Mouse (Mus musculus) ES-CJ7 (cell line): ENCODE results near the gene Kcnb1.
A peak's percentile ranks its signal among the peaks of the same experiment; 100 is the strongest.

Experiments
- DNase-seq: peaks from one replicate; pipeline ENCODE4 v3.0.0; 2011; ENCODE audit warnings: low read depth, low spot score

The Kcnb1 gene

DNA sequence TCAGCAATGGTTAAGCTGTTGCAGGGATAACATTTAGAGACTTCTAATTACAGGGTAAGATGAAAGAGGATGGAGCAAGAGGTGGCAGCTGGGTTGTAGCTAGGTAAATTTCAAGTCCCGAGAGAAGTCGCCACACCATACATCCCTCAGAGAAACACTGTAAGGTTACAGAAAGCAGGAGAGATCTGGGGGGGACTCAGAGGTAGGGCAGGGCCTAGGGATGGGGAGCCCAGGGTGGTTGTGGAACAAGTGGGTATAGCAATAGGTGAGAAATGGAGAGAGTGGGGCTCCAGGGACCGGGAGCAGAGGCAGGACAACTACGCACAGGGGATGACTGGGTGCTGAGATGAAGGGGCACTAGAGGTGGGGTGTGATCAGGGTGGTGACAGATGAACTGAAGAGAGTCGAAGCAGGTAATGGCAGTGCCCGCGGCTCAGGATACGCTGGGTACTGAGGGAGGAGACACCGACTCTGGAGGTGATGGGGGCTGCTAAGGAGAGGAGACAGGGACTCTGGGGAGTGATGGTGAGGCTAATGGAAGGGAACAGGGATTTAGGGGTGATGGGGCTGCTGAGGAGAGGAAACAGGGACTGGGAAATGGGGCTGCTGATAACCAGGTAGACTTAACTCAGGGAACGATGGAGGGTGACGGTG is 128.4 kb downstream of the Kcnb1 start:
- no peak for DNase-seq

DNA sequence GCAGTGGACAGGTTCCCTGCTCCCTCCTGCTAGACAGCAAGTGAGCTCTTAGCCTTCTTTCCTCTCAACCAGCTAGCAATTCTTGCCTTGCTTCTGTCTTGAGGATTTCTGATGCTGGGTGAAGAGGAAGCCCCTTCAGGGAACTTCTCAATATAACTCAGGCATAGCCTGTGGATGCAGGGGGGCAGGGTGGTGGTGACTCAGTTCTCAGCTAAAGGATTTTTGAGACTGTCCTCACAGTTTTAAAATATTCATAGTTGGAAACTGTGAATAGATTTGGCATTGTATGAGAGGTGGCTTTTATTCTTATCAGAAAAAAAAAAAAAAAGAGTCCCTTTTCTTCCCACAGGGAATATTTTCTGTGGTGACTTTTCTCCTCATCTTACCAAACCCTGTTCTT is 129.2 kb downstream of the Kcnb1 start:
- DNase-seq = no peak

DNA sequence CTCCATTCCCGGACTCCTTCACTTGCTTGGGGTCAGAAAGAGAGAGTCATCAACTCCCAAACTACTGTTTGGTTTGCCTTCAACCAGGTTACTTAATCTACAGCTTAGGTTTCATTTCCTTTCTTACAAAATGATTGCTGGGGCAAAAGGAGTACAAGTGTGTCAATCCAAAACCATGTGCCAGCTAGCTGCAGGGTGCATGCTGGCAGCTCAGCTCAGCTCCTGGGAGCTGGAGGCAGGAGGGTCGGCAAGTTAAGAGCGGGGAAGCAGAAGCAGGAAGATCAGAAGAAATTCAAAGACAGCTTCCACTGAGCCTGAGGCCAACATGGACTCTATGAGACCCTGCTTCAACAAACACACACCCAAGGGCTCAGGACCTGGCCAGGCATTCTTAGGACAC is 129.6 kb downstream of the Kcnb1 start:
- DNase-seq = no peak

DNA sequence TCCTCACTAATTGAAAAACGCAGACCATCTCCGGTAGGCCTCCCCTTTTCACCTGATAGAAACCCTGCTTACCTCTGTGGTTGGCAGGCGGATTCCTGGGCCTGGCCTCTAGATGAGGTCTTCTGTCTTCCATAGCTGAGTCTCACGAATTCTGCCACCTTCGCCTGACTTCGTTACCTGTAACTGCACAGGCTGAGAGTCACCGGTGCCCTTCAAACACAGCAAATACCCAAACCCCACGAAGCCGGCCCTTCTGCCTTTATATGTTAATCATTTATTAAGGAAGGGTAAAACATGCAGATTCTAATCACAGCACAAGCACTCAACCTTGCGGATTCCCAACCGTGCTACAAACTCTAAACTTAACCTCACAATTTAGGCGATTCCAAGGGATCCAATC is 130.0 kb downstream of the Kcnb1 start:
- no peak for DNase-seq

DNA sequence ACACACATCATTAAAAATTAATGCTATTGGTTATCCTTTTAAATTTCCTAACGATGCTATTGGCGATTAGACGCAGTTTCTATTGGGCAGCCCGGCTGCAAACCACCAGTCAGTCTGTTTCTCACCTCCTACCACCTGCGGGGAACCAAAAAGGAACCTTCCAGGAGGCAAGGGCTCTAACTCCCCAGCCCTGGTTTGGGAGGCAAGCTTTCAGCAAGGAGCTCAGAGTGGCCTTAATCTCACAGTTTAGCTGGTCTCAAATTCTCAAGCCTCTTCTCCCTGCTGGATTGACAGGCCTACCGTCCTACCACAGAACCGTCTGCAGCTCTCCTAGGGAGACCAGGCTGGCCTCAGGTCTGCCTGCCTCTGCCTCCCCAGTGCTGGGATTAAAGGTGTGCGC is 130.4 kb downstream of the Kcnb1 start:
- DNase-seq = peak; percentile 59

DNA sequence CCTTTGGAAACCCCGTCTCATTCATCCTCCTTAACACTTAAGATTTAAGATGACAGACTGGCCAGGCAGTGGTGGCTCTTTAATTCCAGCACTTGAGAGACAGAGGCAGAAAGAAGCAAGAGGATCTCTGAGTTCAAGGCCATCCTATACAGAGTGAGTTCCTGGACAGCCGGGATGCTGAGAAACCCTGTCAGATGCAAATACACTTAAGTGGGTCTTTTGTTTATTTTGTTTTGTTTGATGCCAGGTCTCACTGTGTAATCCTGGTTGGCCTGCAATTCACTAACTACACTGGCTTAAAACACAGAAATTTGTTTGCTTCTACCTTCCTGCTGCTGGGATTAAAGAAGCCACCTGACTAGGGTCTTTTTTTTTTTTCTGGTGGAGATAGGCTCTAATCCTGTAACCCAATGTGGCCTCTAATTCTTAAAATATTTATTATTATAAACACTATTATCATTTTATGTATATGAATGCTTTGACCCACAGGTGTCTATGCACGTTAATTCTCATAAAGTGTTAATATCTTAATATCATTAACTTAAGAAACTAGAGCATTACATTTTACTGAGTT is 131.1 kb downstream of the Kcnb1 start:
- peak; percentile 97 for DNase-seq

DNA sequence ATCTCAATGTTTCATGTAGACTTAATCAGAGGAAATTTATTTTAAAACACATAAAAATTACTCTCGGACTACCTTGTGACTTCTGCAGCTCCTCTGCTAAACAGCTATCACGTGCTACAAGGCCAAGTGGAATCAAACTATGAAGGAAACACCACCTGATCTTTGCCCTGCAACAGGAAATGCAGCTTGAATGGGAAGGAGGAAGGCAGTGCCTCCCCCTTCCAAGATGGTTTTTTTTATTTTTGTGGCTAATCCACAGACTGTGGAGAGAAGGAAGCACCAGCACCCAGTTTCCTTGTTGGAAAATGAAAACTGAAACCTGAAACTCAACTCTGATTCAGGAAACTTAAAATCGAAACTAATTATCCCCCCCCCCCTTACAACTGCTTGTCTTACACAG is 131.8 kb downstream of the Kcnb1 start:
- peak; percentile 48 for DNase-seq

DNA sequence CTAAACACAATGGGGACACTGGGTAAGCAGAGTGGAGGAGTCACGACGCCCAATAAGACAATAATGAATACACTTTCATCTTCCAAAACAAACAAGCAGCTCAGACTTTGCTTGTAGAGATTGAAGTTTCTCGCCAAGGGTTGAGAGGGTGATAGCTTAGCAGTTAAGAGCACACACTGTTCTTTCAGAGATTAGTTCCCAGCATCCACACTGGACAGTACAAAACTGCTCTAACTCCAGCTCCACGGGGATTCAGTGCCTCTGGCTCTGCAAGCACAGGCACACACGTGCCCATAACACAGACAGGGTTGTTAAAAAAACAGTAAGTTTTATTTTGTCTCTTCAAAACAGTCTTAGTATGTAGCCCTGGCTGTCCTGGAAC is 133.0 kb downstream of the Kcnb1 start:
- DNase-seq = no peak

DNA sequence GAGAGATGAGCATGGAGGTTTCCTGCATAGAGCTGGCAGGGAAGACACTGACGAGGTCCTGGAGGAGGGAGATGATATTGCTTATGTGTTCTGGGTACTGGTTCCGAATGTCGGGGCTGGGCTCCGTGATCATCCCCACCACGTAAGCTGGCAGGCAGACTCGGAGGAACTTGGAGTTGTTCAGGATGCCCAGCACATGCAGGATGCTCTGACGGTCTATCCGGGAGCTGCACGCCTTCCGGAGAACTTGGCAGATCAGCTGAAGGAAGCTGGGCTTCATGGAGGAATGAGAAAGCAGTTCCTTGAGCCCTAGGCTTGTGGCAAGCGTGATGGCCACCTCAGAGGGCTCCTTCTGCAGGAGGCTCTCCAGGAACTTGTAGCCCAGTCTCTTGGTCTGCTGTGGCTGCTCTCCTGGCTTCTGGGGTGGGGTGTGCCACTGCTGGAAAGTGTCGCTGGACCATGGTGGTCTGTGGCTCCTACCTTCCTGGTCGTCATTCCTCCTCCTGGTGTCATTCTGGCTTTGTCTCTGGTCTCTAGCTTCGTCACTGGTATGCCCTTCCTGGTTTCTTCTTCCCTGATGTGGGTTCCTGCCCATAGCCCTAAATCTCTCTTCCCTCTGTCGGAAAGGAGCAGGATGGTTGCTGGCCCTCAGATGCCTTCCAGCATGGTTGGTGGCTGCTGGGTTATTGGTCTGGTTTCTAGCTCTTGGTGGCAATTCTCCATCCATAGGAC is 133.6 kb downstream of the Kcnb1 start:
- DNase-seq = no peak

DNA sequence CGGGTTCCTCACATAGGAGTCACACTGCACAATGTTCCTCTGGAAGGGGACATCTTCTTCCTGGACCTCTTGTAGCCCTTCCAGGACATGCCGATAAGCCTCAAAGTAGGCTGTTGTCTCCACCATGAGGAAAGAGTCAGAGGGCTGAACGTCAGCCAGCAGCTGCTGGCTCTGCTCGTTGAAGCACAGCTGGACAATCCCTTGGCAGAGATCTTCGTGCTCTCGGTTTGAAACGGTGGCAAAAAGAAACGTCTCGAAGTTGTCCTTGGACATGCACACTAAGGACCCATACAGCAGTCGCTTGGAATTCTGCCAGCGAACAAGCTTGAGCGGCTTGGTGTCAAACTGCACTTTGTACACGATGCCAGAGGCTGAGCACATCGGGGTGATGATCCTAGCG is 134.6 kb downstream of the Kcnb1 start:
- DNase-seq = no peak

DNA sequence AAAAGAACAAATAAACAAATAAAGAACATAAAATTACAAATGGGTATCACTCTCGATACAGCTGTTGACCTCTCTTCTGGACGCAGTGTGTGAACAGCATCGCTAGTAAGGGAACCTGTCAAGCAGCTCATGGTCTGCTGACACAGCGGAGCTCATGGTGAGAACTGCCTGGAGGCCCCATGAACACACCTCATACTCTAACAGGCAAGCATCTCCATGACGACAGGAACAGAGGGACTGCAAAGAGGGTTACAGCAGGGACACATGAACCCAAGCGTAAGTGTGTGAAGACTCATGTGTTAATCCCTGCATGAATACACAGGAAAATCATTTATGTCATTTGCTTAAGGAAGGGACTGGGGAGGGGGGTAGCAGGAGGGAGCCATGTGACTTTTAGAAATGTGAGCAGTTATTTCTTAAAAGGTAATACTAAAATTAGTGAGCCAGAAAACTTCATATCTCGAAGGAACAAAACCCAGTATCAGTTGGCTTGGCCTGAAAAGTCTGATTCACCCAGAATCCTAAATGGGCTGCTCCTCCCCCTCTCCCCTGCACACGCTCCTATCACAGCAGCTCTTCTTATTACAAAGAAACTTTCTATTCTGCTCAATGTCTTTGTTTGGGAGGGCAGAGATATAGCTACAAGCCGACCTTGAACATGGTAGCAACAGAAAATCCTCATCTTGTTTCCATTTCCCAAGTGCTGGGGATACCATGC is 136.7 kb downstream of the Kcnb1 start:
- DNase-seq = no peak

DNA sequence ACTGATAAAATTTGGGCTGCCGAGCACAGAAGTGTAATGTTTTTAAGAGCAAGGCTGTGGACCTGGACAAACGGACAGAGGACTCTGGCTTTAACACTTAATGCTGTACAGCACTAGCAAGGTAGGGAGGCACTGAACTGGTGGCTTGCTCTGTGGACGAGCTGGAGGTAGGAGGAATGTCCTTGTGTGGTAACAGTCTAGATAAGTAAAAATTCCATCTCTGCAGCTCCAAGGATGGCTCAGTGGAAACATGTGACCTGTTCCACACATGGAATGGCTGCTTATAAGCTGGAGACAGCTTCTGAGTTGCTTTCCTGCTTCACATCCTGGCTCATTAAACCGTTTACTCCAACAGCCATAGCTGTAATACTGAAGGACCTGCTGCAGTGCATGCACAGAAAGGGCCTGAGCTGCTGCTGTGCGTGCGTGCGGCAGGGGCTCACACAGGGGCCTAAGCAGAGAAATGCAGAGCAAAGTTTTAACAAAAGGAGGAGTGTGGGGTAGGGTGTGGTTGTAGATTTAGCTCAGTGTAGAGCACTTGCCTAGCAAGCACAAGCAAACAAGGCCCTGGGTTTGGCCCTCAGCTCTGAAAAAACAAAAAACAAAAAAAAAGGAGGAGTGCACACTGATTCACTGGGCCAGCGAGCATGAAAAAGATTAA is 141.1 kb downstream of the Kcnb1 start:
- peak; percentile 43 for DNase-seq

DNA sequence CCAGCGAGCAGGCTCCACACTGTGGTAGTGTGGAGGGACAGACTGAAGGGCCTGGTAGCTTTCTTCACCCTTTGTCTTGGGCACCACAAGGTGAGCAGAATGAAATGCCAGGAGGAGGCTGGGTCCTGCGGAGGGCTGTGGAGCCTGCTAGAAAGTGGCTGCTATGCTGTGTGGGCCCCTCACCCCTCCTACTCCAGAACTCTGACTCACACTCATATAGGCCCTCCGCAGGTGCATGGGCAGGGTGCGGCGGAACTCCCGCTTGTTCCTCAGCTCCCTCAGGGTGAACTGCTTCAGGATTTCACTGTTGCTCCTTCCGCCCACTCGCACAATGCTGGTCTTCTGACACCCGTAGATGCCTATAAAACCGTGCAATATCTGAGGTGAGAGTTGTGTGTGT is 141.7 kb downstream of the Kcnb1 start:
- no peak for DNase-seq
